Mouse (Mus musculus): ENCODE measurements at regions not wholly inside any gene's neighbourhood (a gene's known extent, or its start where the extent isn't known, plus 50 kb on each side); places are given as distances from the start of the nearest gene placed in this dataset.

- no peak for DNase-seq (ENCODE audit: low spot score)
- no peaks in the 10 kb centered on the region for H3K36me3 ChIP-seq (replicated peaks)
- no peaks in the 10 kb centered on the region for H3K4me1 ChIP-seq
- H3K27me3 ChIP-seq (replicated peaks; ENCODE audit: low read depth, poor library complexity, severe bottlenecking) = no peaks in the 10 kb centered on the region
- H3K9me3 ChIP-seq = no peaks in the 10 kb centered on the region
- 91% methylated on average over 3 of the region's 3 CpGs for WGBS
- H3K27ac ChIP-seq (replicated peaks) = no peak overlapping the region
- H3K4me3 ChIP-seq = no peak overlapping the region
These were observed 308.0 kb downstream of the Gbe1 start for GRCm38 (mm10) chr16:70621750-70622149.

GRCm38 (mm10) chr16:70643630-70644264, 330.0 kb downstream of the Gbe1 start:
- Histone ChIP-seq H3K9me3 (no peaks in the 10 kb centered on the region), H3K27ac (replicated peaks) (no peak overlapping the region), H3K4me1 (no peaks in the 10 kb centered on the region), H3K27me3 (replicated peaks; ENCODE audit: low read depth, poor library complexity, severe bottlenecking) (no peaks in the 10 kb centered on the region), H3K4me3 (no peak overlapping the region), H3K36me3 (replicated peaks) (no peaks in the 10 kb centered on the region)
- WGBS = 85% methylated on average over 9 of the region's 9 CpGs
- DNase-seq (ENCODE audit: low spot score) = no peak

- DNase-seq (ENCODE audit: low spot score) = no peak
- no peaks in the 10 kb centered on the region for H3K9me3 ChIP-seq
These were observed 331.0 kb downstream of the Gbe1 start for GRCm38 (mm10) chr16:70644695-70645279.

GRCm38 (mm10) chr16:70654429-70655081, 340.8 kb downstream of the Gbe1 start:
- H3K4me3 ChIP-seq = no peak overlapping the region
- DNase-seq (ENCODE audit: low spot score) = no peak
- no peaks in the 10 kb centered on the region for H3K27me3 ChIP-seq (replicated peaks; ENCODE audit: low read depth, poor library complexity, severe bottlenecking)
- no peaks in the 10 kb centered on the region for H3K36me3 ChIP-seq (replicated peaks)
- H3K9me3 ChIP-seq = no peaks in the 10 kb centered on the region
- 71% methylated on average over 6 of the region's 6 CpGs for WGBS
- H3K27ac ChIP-seq (replicated peaks) = no peak overlapping the region
- no peaks in the 10 kb centered on the region for H3K4me1 ChIP-seq

More at GRCm38 (mm10) chr16:70644695-70645279, 331.0 kb downstream of the Gbe1 start:
- H3K4me1 ChIP-seq = no peaks in the 10 kb centered on the region
- no peak overlapping the region for H3K27ac ChIP-seq (replicated peaks)
- WGBS = 70% methylated on average over 8 of the region's 8 CpGs
- no peaks in the 10 kb centered on the region for H3K36me3 ChIP-seq (replicated peaks)
- no peaks in the 10 kb centered on the region for H3K27me3 ChIP-seq (replicated peaks; ENCODE audit: low read depth, poor library complexity, severe bottlenecking)
- H3K4me3 ChIP-seq = no peak overlapping the region

GRCm38 (mm10) chr16:70689826-70690225, 376.1 kb downstream of the Gbe1 start:
- Histone ChIP-seq H3K27me3 (replicated peaks; ENCODE audit: low read depth, poor library complexity, severe bottlenecking) (no peaks in the 10 kb centered on the region), H3K4me1 (no peaks in the 10 kb centered on the region), H3K27ac (replicated peaks) (no peak overlapping the region), H3K36me3 (replicated peaks) (no peaks in the 10 kb centered on the region), H3K9me3 (no peaks in the 10 kb centered on the region), H3K4me3 (no peak overlapping the region)
- 81% methylated on average over 6 of the region's 6 CpGs for WGBS
- DNase-seq (ENCODE audit: low spot score) = no peak

GRCm38 (mm10) chr16:70724722-70725284, 411.1 kb downstream of the Gbe1 start:
- Histone ChIP-seq H3K27me3 (replicated peaks; ENCODE audit: low read depth, poor library complexity, severe bottlenecking) (no peaks in the 10 kb centered on the region), H3K9me3 (no peaks in the 10 kb centered on the region), H3K27ac (replicated peaks) (no peak overlapping the region), H3K4me1 (peaks cover 4% of the 10 kb centered on the region), H3K36me3 (replicated peaks) (no peaks in the 10 kb centered on the region), H3K4me3 (no peak overlapping the region)
- DNase-seq (ENCODE audit: low spot score) = no peak
- WGBS = 67% methylated on average over 5 of the region's 5 CpGs

- Histone ChIP-seq H3K9me3 (no peaks in the 10 kb centered on the region), H3K27ac (replicated peaks) (no peak overlapping the region), H3K36me3 (replicated peaks) (no peaks in the 10 kb centered on the region), H3K4me1 (peaks cover 4% of the 10 kb centered on the region), H3K4me3 (no peak overlapping the region), H3K27me3 (replicated peaks; ENCODE audit: low read depth, poor library complexity, severe bottlenecking) (no peaks in the 10 kb centered on the region)
- 44% methylated on average over 6 of the region's 6 CpGs for WGBS
- DNase-seq (ENCODE audit: low spot score) = peak; percentile 10
These were observed 411.6 kb downstream of the Gbe1 start for GRCm38 (mm10) chr16:70725291-70725801.

- DNase-seq (ENCODE audit: low spot score) = no peak
- Histone ChIP-seq H3K36me3 (replicated peaks) (no peaks in the 10 kb centered on the region), H3K4me3 (no peak overlapping the region), H3K27me3 (replicated peaks; ENCODE audit: low read depth, poor library complexity, severe bottlenecking) (no peaks in the 10 kb centered on the region), H3K27ac (replicated peaks) (no peak overlapping the region), H3K9me3 (no peaks in the 10 kb centered on the region), H3K4me1 (no peaks in the 10 kb centered on the region)
- 87% methylated on average over 7 of the region's 7 CpGs for WGBS
These were observed 419.3 kb downstream of the Gbe1 start for GRCm38 (mm10) chr16:70733016-70733415.

- H3K27ac ChIP-seq (replicated peaks) = no peak overlapping the region
These were observed 426.3 kb downstream of the Gbe1 start for GRCm38 (mm10) chr16:70740046-70740445.

GRCm38 (mm10) chr16:70754228-70754627, 440.5 kb downstream of the Gbe1 start:
- Histone ChIP-seq H3K27ac (replicated peaks) (no peak overlapping the region), H3K36me3 (replicated peaks) (no peaks in the 10 kb centered on the region), H3K4me3 (no peak overlapping the region), H3K9me3 (no peaks in the 10 kb centered on the region), H3K27me3 (replicated peaks; ENCODE audit: low read depth, poor library complexity, severe bottlenecking) (no peaks in the 10 kb centered on the region), H3K4me1 (no peaks in the 10 kb centered on the region)
- DNase-seq (ENCODE audit: low spot score) = no peak

More at GRCm38 (mm10) chr16:70740046-70740445, 426.3 kb downstream of the Gbe1 start:
- H3K4me3 ChIP-seq = no peak overlapping the region
- H3K4me1 ChIP-seq = no peaks in the 10 kb centered on the region
- H3K9me3 ChIP-seq = no peaks in the 10 kb centered on the region
- no peaks in the 10 kb centered on the region for H3K27me3 ChIP-seq (replicated peaks; ENCODE audit: low read depth, poor library complexity, severe bottlenecking)
- H3K36me3 ChIP-seq (replicated peaks) = no peaks in the 10 kb centered on the region
- no peak for DNase-seq (ENCODE audit: low spot score)
- 70% methylated on average over 6 of the region's 6 CpGs for WGBS

- Histone ChIP-seq H3K4me3 (no peak overlapping the region), H3K27me3 (replicated peaks; ENCODE audit: low read depth, poor library complexity, severe bottlenecking) (no peaks in the 10 kb centered on the region), H3K9me3 (no peaks in the 10 kb centered on the region), H3K36me3 (replicated peaks) (no peaks in the 10 kb centered on the region), H3K4me1 (no peaks in the 10 kb centered on the region), H3K27ac (replicated peaks) (no peak overlapping the region)
- no peak for DNase-seq (ENCODE audit: low spot score)
- WGBS = 74% methylated on average over 4 of the region's 4 CpGs
These were observed 484.3 kb downstream of the Gbe1 start for GRCm38 (mm10) chr16:70798061-70798460.

- H3K9me3 ChIP-seq = no peaks in the 10 kb centered on the region
- H3K36me3 ChIP-seq (replicated peaks) = no peaks in the 10 kb centered on the region
- H3K27ac ChIP-seq (replicated peaks) = no peak overlapping the region
- no peaks in the 10 kb centered on the region for H3K27me3 ChIP-seq (replicated peaks; ENCODE audit: low read depth, poor library complexity, severe bottlenecking)
- 90% methylated on average over 2 of the region's 2 CpGs for WGBS
- no peaks in the 10 kb centered on the region for H3K4me1 ChIP-seq
- H3K4me3 ChIP-seq = no peak overlapping the region
- DNase-seq (ENCODE audit: low spot score) = no peak
These were observed 489.8 kb downstream of the Gbe1 start for GRCm38 (mm10) chr16:70803549-70803948.

- no peaks in the 10 kb centered on the region for H3K36me3 ChIP-seq (replicated peaks)
- H3K27me3 ChIP-seq (replicated peaks; ENCODE audit: low read depth, poor library complexity, severe bottlenecking) = no peaks in the 10 kb centered on the region
- no peak overlapping the region for H3K4me3 ChIP-seq
- H3K4me1 ChIP-seq = no peaks in the 10 kb centered on the region
- no peak for DNase-seq (ENCODE audit: low spot score)
- no peaks in the 10 kb centered on the region for H3K9me3 ChIP-seq
- 93% methylated on average over 10 of the region's 10 CpGs for WGBS
- no peak overlapping the region for H3K27ac ChIP-seq (replicated peaks)
These were observed 512.2 kb downstream of the Gbe1 start for GRCm38 (mm10) chr16:70825910-70826309.
